Mouse (Mus musculus): Measurements from ENCODE around the gene Angptl2. TPM values are rescaled to one million over a fixed set of nuclear protein-coding genes. Genes with fewer than 3 reads are reported as not detected.
A peak's percentile ranks its signal among the peaks of the same experiment; 100 is the strongest.

The Angptl2 gene
- 35.8 TPM in 2 replicates for polyA plus RNA-seq (2015; fragmentation: Nextera tagmentation; extraction: Ambion mirVana)

GRCm38 (mm10) chr2:33215700-33216509 lies at the start of gene Angptl2:
TSS of gene Angptl2 (plus strand) at chr2:33216069.
- H3K9me3 ChIP-seq (ENCODE audit: control insufficient read depth, low read length): no peaks in the 10 kb centered on the region
- H3K27me3 ChIP-seq (ENCODE audit: control insufficient read depth, insufficient read depth, low read depth, low read length): no peaks in the 10 kb centered on the region
- peak within 1 kb of the TSS; percentile 92 for H3K27ac ChIP-seq (ENCODE audit: low read length)
- peaks cover 35% of the 10 kb centered on the region for H3K4me1 ChIP-seq (replicated peaks; ENCODE audit: control insufficient read depth, insufficient read depth, low read length)
- peak within 1 kb of the TSS; percentile 74 for H3K9ac ChIP-seq (ENCODE audit: low read length)
- peak; percentile 98 for ATAC-seq (ENCODE audit: low read depth)
- no peaks in the 10 kb centered on the region for H3K36me3 ChIP-seq (ENCODE audit: control insufficient read depth, insufficient read depth, low read length)
- H3K4me2 ChIP-seq (ENCODE audit: low read depth, low read length): peak within 1 kb of the TSS; percentile 89
- under 1% methylated on average over 21 of the region's 22 CpGs for WGBS
- H3K4me3 ChIP-seq (ENCODE audit: low read length): peak within 1 kb of the TSS; percentile 61

GRCm38 (mm10) chr2:33167060-33167459 lies 48.8 kb upstream of the Angptl2 start:
- H3K27ac ChIP-seq (ENCODE audit: low read length): no peak overlapping the region
- no peak overlapping the region for H3K4me2 ChIP-seq (ENCODE audit: low read depth, low read length)
- H3K9me3 ChIP-seq (ENCODE audit: control insufficient read depth, low read length): no peaks in the 10 kb centered on the region
- H3K4me3 ChIP-seq (ENCODE audit: low read length): no peak overlapping the region
- no peak overlapping the region for H3K9ac ChIP-seq (ENCODE audit: low read length)
- no peak for ATAC-seq (ENCODE audit: low read depth)
- no peaks in the 10 kb centered on the region for H3K27me3 ChIP-seq (ENCODE audit: control insufficient read depth, insufficient read depth, low read depth, low read length)
- no peaks in the 10 kb centered on the region for H3K36me3 ChIP-seq (ENCODE audit: control insufficient read depth, insufficient read depth, low read length)
- peaks cover 23% of the 10 kb centered on the region for H3K4me1 ChIP-seq (replicated peaks; ENCODE audit: control insufficient read depth, insufficient read depth, low read length)
- WGBS: 85% methylated on average over 3 of the region's 3 CpGs

GRCm38 (mm10) chr2:33169445-33169844 lies 46.4 kb upstream of the Angptl2 start:
- ATAC-seq (ENCODE audit: low read depth): no peak
- Histone ChIP-seq H3K9me3 (ENCODE audit: control insufficient read depth, low read length) (no peaks in the 10 kb centered on the region), H3K4me3 (ENCODE audit: low read length) (no peak overlapping the region), H3K4me1 (replicated peaks; ENCODE audit: control insufficient read depth, insufficient read depth, low read length) (peaks cover 20% of the 10 kb centered on the region), H3K9ac (ENCODE audit: low read length) (no peak overlapping the region), H3K4me2 (ENCODE audit: low read depth, low read length) (no peak overlapping the region), H3K27ac (ENCODE audit: low read length) (no peak overlapping the region), H3K27me3 (ENCODE audit: control insufficient read depth, insufficient read depth, low read depth, low read length) (no peaks in the 10 kb centered on the region), H3K36me3 (ENCODE audit: control insufficient read depth, insufficient read depth, low read length) (no peaks in the 10 kb centered on the region)
- 81% methylated on average over 6 of the region's 6 CpGs for WGBS

GRCm38 (mm10) chr2:33170777-33171565 lies 44.9 kb upstream of the Angptl2 start:
- WGBS: 57% methylated on average over 10 of the region's 10 CpGs
- Histone ChIP-seq H3K36me3 (ENCODE audit: control insufficient read depth, insufficient read depth, low read length) (no peaks in the 10 kb centered on the region), H3K4me2 (ENCODE audit: low read depth, low read length) (no peak overlapping the region), H3K27ac (ENCODE audit: low read length) (no peak overlapping the region), H3K27me3 (ENCODE audit: control insufficient read depth, insufficient read depth, low read depth, low read length) (no peaks in the 10 kb centered on the region), H3K9me3 (ENCODE audit: control insufficient read depth, low read length) (no peaks in the 10 kb centered on the region), H3K4me1 (replicated peaks; ENCODE audit: control insufficient read depth, insufficient read depth, low read length) (peaks cover 5% of the 10 kb centered on the region), H3K4me3 (ENCODE audit: low read length) (no peak overlapping the region), H3K9ac (ENCODE audit: low read length) (no peak overlapping the region)
- no peak for ATAC-seq (ENCODE audit: low read depth)

GRCm38 (mm10) chr2:33173126-33173525 lies 42.7 kb upstream of the Angptl2 start:
- no peak for ATAC-seq (ENCODE audit: low read depth)
- no peak overlapping the region for H3K4me3 ChIP-seq (ENCODE audit: low read length)
- no peak overlapping the region for H3K4me2 ChIP-seq (ENCODE audit: low read depth, low read length)
- H3K36me3 ChIP-seq (ENCODE audit: control insufficient read depth, insufficient read depth, low read length): no peaks in the 10 kb centered on the region
- H3K27me3 ChIP-seq (ENCODE audit: control insufficient read depth, insufficient read depth, low read depth, low read length): no peaks in the 10 kb centered on the region
- WGBS: 61% methylated on average over 10 of the region's 10 CpGs
- H3K9ac ChIP-seq (ENCODE audit: low read length): no peak overlapping the region
- H3K27ac ChIP-seq (ENCODE audit: low read length): no peak overlapping the region
- no peaks in the 10 kb centered on the region for H3K9me3 ChIP-seq (ENCODE audit: control insufficient read depth, low read length)
- peaks cover under 1% of the 10 kb centered on the region; the same call in 1 of the 2 replicates for H3K4me1 ChIP-seq (replicated peaks; ENCODE audit: control insufficient read depth, insufficient read depth, low read length)

GRCm38 (mm10) chr2:33173686-33174085 lies 42.2 kb upstream of the Angptl2 start:
- ATAC-seq (ENCODE audit: low read depth): no peak
- Histone ChIP-seq H3K4me1 (replicated peaks; ENCODE audit: control insufficient read depth, insufficient read depth, low read length) (peaks cover 6% of the 10 kb centered on the region; the same call in 1 of the 2 replicates), H3K9me3 (ENCODE audit: control insufficient read depth, low read length) (no peaks in the 10 kb centered on the region), H3K27ac (ENCODE audit: low read length) (no peak overlapping the region), H3K27me3 (ENCODE audit: control insufficient read depth, insufficient read depth, low read depth, low read length) (no peaks in the 10 kb centered on the region), H3K9ac (ENCODE audit: low read length) (no peak overlapping the region), H3K36me3 (ENCODE audit: control insufficient read depth, insufficient read depth, low read length) (no peaks in the 10 kb centered on the region), H3K4me3 (ENCODE audit: low read length) (no peak overlapping the region), H3K4me2 (ENCODE audit: low read depth, low read length) (no peak overlapping the region)
- 91% methylated on average over 7 of the region's 7 CpGs for WGBS

GRCm38 (mm10) chr2:33176516-33176915 lies 39.4 kb upstream of the Angptl2 start:
- WGBS: 43% methylated on average over 7 of the region's 7 CpGs
- H3K27me3 ChIP-seq (ENCODE audit: control insufficient read depth, insufficient read depth, low read depth, low read length): no peaks in the 10 kb centered on the region
- H3K9ac ChIP-seq (ENCODE audit: low read length): no peak overlapping the region
- no peak overlapping the region for H3K27ac ChIP-seq (ENCODE audit: low read length)
- H3K4me1 ChIP-seq (replicated peaks; ENCODE audit: control insufficient read depth, insufficient read depth, low read length): peaks cover 9% of the 10 kb centered on the region; the same call in 1 of the 2 replicates
- no peak for ATAC-seq (ENCODE audit: low read depth)
- no peaks in the 10 kb centered on the region for H3K36me3 ChIP-seq (ENCODE audit: control insufficient read depth, insufficient read depth, low read length)
- H3K4me2 ChIP-seq (ENCODE audit: low read depth, low read length): no peak overlapping the region
- H3K9me3 ChIP-seq (ENCODE audit: control insufficient read depth, low read length): no peaks in the 10 kb centered on the region
- H3K4me3 ChIP-seq (ENCODE audit: low read length): no peak overlapping the region

- Histone ChIP-seq H3K27ac (ENCODE audit: low read length) (no peak overlapping the region), H3K4me3 (ENCODE audit: low read length) (no peak overlapping the region), H3K36me3 (ENCODE audit: control insufficient read depth, insufficient read depth, low read length) (no peaks in the 10 kb centered on the region), H3K4me2 (ENCODE audit: low read depth, low read length) (no peak overlapping the region), H3K4me1 (replicated peaks; ENCODE audit: control insufficient read depth, insufficient read depth, low read length) (peaks cover 9% of the 10 kb centered on the region; the same call in 1 of the 2 replicates), H3K9ac (ENCODE audit: low read length) (no peak overlapping the region), H3K9me3 (ENCODE audit: control insufficient read depth, low read length) (no peaks in the 10 kb centered on the region), H3K27me3 (ENCODE audit: control insufficient read depth, insufficient read depth, low read depth, low read length) (no peaks in the 10 kb centered on the region)
- WGBS: 67% methylated on average over 2 of the region's 2 CpGs
- no peak for ATAC-seq (ENCODE audit: low read depth)
Measured at GRCm38 (mm10) chr2:33176921-33177320, 38.9 kb upstream of the Angptl2 start.
